Mouse (Mus musculus): ENCODE data around the gene D630003M21Rik. TPM values are rescaled to one million over a fixed set of nuclear protein-coding genes. Genes with fewer than 3 reads are reported as not detected.

Gene D630003M21Rik
- polyA plus RNA-seq, 1 experiment, result 0.25 TPM

GRCm38 (mm10) chr2:158153728-158154343, 75.2 kb downstream of the D630003M21Rik start:
- peak overlapping the region; percentile 83 for H3K4me2 ChIP-seq (ENCODE audit: low read depth)
- H3K79me2 ChIP-seq (ENCODE audit: control insufficient read depth, insufficient read depth), result no peaks in the 10 kb centered on the region
- H3ac ChIP-seq (ENCODE audit: control insufficient read depth, insufficient read length), result no peak overlapping the region
- H3K27me3 ChIP-seq (ENCODE audit: control insufficient read depth, insufficient read depth, insufficient read length), result no peaks in the 10 kb centered on the region
- no peaks in the 10 kb centered on the region for H3K36me3 ChIP-seq (ENCODE audit: control insufficient read depth, insufficient read depth)
- peak overlapping the region; percentile 14 for H3K4me3 ChIP-seq
- TF ChIP-seq MAX (IDR thresholded peaks at IDR 0.05; ENCODE audit: low read depth), result no peak
- no peak for TF ChIP-seq CEBPB (IDR thresholded peaks at IDR 0.05; ENCODE audit: insufficient read depth, poor library complexity, severe bottlenecking)
- TF ChIP-seq POLR2A (IDR thresholded peaks at IDR 0.05; ENCODE audit: insufficient read length, low read depth), result no peak
- no peak for TF ChIP-seq TCF3 (IDR thresholded peaks at IDR 0.05; ENCODE audit: insufficient read length, low read depth)

DNA sequence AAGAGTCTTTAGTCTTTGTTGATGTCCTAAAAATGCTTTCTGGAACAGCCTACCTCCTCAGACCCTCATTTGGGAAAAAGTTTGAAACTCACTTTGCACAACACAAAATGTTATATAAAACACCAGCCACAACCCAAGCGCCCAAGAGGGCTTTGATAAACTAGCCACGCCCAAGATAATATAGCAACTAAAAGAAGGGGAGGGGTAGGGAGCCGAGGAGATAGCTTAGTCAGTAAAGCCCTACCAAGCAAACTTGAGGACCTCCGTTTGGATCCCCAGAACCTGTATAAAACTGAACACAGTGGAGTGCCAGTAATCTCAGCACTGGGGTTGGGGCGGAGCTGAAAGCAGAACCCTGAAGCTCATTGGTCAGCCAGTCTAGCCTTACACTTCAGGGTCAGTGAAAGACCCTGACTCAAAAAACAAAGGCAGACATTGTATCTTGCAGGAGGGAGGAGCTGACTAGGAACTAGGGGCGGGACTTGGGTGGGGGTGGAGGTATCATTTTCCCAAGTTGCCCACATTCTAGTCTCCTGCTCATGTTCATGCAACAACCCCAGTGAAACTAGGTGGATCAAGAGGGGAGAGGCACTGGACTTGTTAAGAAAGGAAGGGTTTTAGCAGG, 76.2 kb downstream of the D630003M21Rik start:
- Histone ChIP-seq H3K27me3 (ENCODE audit: control insufficient read depth, insufficient read depth, insufficient read length) (no peaks in the 10 kb centered on the region), H3K79me2 (ENCODE audit: control insufficient read depth, insufficient read depth) (no peaks in the 10 kb centered on the region), H3K4me2 (ENCODE audit: low read depth) (no peak overlapping the region), H3ac (ENCODE audit: control insufficient read depth, insufficient read length) (no peak overlapping the region), H3K36me3 (ENCODE audit: control insufficient read depth, insufficient read depth) (no peaks in the 10 kb centered on the region), H3K4me3 (no peak overlapping the region)
- TF ChIP-seq USF1 (IDR thresholded peaks at IDR 0.05; ENCODE audit: low read depth) (no peak), REST (IDR thresholded peaks at IDR 0.05; ENCODE audit: insufficient read depth, insufficient read length) (no peak), POLR2AphosphoS2 (IDR thresholded peaks at IDR 0.05; ENCODE audit: insufficient read length, low read depth) (no peak), MYOG (IDR thresholded peaks at IDR 0.05; ENCODE audit: control insufficient read depth in 1 of 3, insufficient read depth in 1 of 3, insufficient read length in 2 of 3, low read depth in 2 of 3) (no peak), SRF (IDR thresholded peaks at IDR 0.05; ENCODE audit: control insufficient read depth, insufficient read length, low read depth) (no peak), MYOD1 (IDR thresholded peaks at IDR 0.05; ENCODE audit: control insufficient read depth in 1 of 3, insufficient read length in 2 of 3, low read depth in 2 of 3) (no peak), MAX (IDR thresholded peaks at IDR 0.05; ENCODE audit: low read depth) (no peak)

DNA sequence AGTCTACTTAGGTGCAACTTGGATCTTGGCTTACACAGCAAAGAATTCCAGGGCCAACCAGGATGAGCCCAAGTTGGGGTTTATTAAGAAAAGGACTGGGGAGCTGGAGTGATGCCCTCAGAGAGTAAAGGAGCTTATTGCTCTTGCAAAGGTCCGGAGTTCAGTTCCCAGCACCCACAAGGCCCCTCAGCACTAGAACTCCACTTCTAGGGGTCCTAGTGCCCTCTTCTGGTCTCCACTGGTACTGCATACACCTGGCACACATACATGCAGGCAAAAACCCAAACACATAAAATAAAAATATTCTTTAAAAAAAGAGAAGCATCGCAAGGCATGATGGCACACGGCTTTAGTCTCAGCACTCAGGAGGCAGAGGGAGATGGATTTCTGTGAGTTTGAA, 77.9 kb downstream of the D630003M21Rik start:
- H3K36me3 ChIP-seq (ENCODE audit: control insufficient read depth, insufficient read depth), result no peaks in the 10 kb centered on the region
- H3K4me3 ChIP-seq, result no peak overlapping the region
- H3K79me2 ChIP-seq (ENCODE audit: control insufficient read depth, insufficient read depth), result no peaks in the 10 kb centered on the region
- TF ChIP-seq USF1 (IDR thresholded peaks at IDR 0.05; ENCODE audit: low read depth) (no peak), MAX (IDR thresholded peaks at IDR 0.05; ENCODE audit: low read depth) (no peak), MYOD1 (IDR thresholded peaks at IDR 0.05; ENCODE audit: control insufficient read depth in 1 of 3, insufficient read length in 2 of 3, low read depth in 2 of 3) (no peak), TCF12 (IDR thresholded peaks at IDR 0.05; ENCODE audit: insufficient read depth, poor library complexity, severe bottlenecking) (no peak), TCF3 (IDR thresholded peaks at IDR 0.05; ENCODE audit: insufficient read length, low read depth) (no peak), POLR2A (IDR thresholded peaks at IDR 0.05; ENCODE audit: insufficient read length, low read depth) (no peak), MYOG (IDR thresholded peaks at IDR 0.05; ENCODE audit: control insufficient read depth in 1 of 3, insufficient read depth in 1 of 3, insufficient read length in 2 of 3, low read depth in 2 of 3) (no peak)
- H3K27me3 ChIP-seq (ENCODE audit: control insufficient read depth, insufficient read depth, insufficient read length), result no peaks in the 10 kb centered on the region
- H3K4me2 ChIP-seq (ENCODE audit: low read depth), result no peak overlapping the region
- no peak overlapping the region for H3ac ChIP-seq (ENCODE audit: control insufficient read depth, insufficient read length)

- H3K36me3 ChIP-seq (ENCODE audit: control insufficient read depth, insufficient read depth), result no peaks in the 10 kb centered on the region
- TF ChIP-seq POLR2AphosphoS2 (IDR thresholded peaks at IDR 0.05; ENCODE audit: insufficient read length, low read depth) (no peak), E2F4 (IDR thresholded peaks at IDR 0.05; ENCODE audit: insufficient read depth) (no peak), MYOG (IDR thresholded peaks at IDR 0.05; ENCODE audit: control insufficient read depth in 1 of 3, insufficient read depth in 1 of 3, insufficient read length in 2 of 3, low read depth in 2 of 3) (no peak), TCF12 (IDR thresholded peaks at IDR 0.05; ENCODE audit: insufficient read depth, poor library complexity, severe bottlenecking) (no peak), USF1 (IDR thresholded peaks at IDR 0.05; ENCODE audit: low read depth) (no peak), CEBPB (IDR thresholded peaks at IDR 0.05; ENCODE audit: insufficient read depth, poor library complexity, severe bottlenecking) (no peak), MYOD1 (IDR thresholded peaks at IDR 0.05; ENCODE audit: control insufficient read depth in 1 of 3, insufficient read length in 2 of 3, low read depth in 2 of 3) (no peak), POLR2A (IDR thresholded peaks at IDR 0.05; ENCODE audit: insufficient read length, low read depth) (no peak), MAX (IDR thresholded peaks at IDR 0.05; ENCODE audit: low read depth) (no peak), TCF3 (IDR thresholded peaks at IDR 0.05; ENCODE audit: insufficient read length, low read depth) (no peak), SRF (IDR thresholded peaks at IDR 0.05; ENCODE audit: control insufficient read depth, insufficient read length, low read depth) (no peak), REST (IDR thresholded peaks at IDR 0.05; ENCODE audit: insufficient read depth, insufficient read length) (no peak)
- H3ac ChIP-seq (ENCODE audit: control insufficient read depth, insufficient read length), result no peak overlapping the region
- H3K27me3 ChIP-seq (ENCODE audit: control insufficient read depth, insufficient read depth, insufficient read length), result no peaks in the 10 kb centered on the region
- H3K79me2 ChIP-seq (ENCODE audit: control insufficient read depth, insufficient read depth), result no peaks in the 10 kb centered on the region
- no peak overlapping the region for H3K4me3 ChIP-seq
- no peak overlapping the region for H3K4me2 ChIP-seq (ENCODE audit: low read depth)
Observed at GRCm38 (mm10) chr2:158146971-158147370, 82.1 kb downstream of the D630003M21Rik start.

DNA sequence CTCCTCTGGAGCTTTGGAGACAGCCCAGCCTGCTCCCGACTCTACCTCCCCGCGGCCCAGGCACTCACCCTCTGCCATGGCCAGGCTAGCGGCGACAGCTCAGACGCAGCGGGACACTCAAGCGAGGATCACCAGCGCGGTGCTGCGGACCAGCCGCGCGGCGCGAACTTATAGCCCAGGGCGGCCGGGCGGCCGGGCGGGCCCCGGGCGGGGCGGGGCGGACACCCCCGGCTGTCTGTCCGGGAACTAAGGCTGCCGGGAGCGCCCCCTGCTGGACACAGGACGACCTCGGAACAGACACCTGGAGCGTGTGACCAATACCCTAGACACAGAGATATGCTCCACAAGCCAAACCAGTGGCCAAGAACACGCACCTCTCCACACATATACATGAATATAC, 82.8 kb downstream of the D630003M21Rik start, which contains the start of gene Tgm2:
Tgm2 (minus strand) TSS at position 214 of the 400 bp plus-strand sequence.
- Histone ChIP-seq H3K27me3 (ENCODE audit: control insufficient read depth, insufficient read depth, insufficient read length) (no peaks in the 10 kb centered on the region), H3K36me3 (ENCODE audit: control insufficient read depth, insufficient read depth) (no peaks in the 10 kb centered on the region), H3K4me3 (peak within 1 kb of the TSS; percentile 17), H3ac (ENCODE audit: control insufficient read depth, insufficient read length) (peak within 1 kb of the TSS; percentile 22), H3K79me2 (ENCODE audit: control insufficient read depth, insufficient read depth) (no peaks in the 10 kb centered on the region), H3K4me2 (ENCODE audit: low read depth) (peak within 1 kb of the TSS; percentile 74)
- TF ChIP-seq POLR2A (IDR thresholded peaks at IDR 0.05; ENCODE audit: insufficient read length, low read depth), result peak; percentile 65
- no peak for TF ChIP-seq TCF12 (IDR thresholded peaks at IDR 0.05; ENCODE audit: insufficient read depth, poor library complexity, severe bottlenecking)
- peak in 1 of 3 experiments; percentile 36 for TF ChIP-seq MYOG (IDR thresholded peaks at IDR 0.05; ENCODE audit: control insufficient read depth in 1 of 3, insufficient read depth in 1 of 3, insufficient read length in 2 of 3, low read depth in 2 of 3)
- TF ChIP-seq CEBPB (IDR thresholded peaks at IDR 0.05; ENCODE audit: insufficient read depth, poor library complexity, severe bottlenecking), result no peak
- TF ChIP-seq MAX (IDR thresholded peaks at IDR 0.05; ENCODE audit: low read depth), result no peak
- no peak for TF ChIP-seq TCF3 (IDR thresholded peaks at IDR 0.05; ENCODE audit: insufficient read length, low read depth)
- TF ChIP-seq E2F4 (IDR thresholded peaks at IDR 0.05; ENCODE audit: insufficient read depth), result no peak
- no peak for TF ChIP-seq REST (IDR thresholded peaks at IDR 0.05; ENCODE audit: insufficient read depth, insufficient read length)
- peak; percentile 59 for TF ChIP-seq POLR2AphosphoS2 (IDR thresholded peaks at IDR 0.05; ENCODE audit: insufficient read length, low read depth)
- no peak for TF ChIP-seq USF1 (IDR thresholded peaks at IDR 0.05; ENCODE audit: low read depth)
- TF ChIP-seq MYOD1 (IDR thresholded peaks at IDR 0.05; ENCODE audit: control insufficient read depth in 1 of 3, insufficient read length in 2 of 3, low read depth in 2 of 3), result no peak
- TF ChIP-seq SRF (IDR thresholded peaks at IDR 0.05; ENCODE audit: control insufficient read depth, insufficient read length, low read depth), result no peak

Data from myocyte (in vitro differentiated cells).